Mouse (Mus musculus) forebrain, embryonic 12.5 days (tissue): ENCODE results near the gene Grn. TPM values are rescaled to one million over a fixed set of nuclear protein-coding genes. Genes with fewer than 3 reads are reported as not detected.
A peak's percentile ranks its signal among the peaks of the same experiment; 100 is the strongest.
"Not testable (repeated sequence)": the region's sequence is repeated elsewhere in the genome, so short reads cannot be mapped to it uniquely, and the experiment has no call there.

Experiments
- ATAC-seq: fragments of 200-750 bp; cut with Nextera tagmentation; 2 replicates; pipeline ENCODE4 v1.8.0; 2017; ENCODE audit warnings: moderate TSS enrichment; ENCODE audit not compliant: low FRiP score
- H3K27ac ChIP-seq: fragments of 300-500 bp; sonication (generic); 2 replicates; pipeline ENCODE4 v1.5.1; 2016; ENCODE audit warnings: mild to moderate bottlenecking
- H3K27me3 ChIP-seq: fragments of 300-500 bp; sonication (generic); 2 replicates; pipeline ENCODE4 v1.6.1; 2016; ENCODE audit warnings: mild to moderate bottlenecking
- H3K36me3 ChIP-seq: fragments of 300-500 bp; sonication (generic); replicated peaks from 2 replicates; pipeline ENCODE4 v1.6.1; 2016; ENCODE audit warnings: mild to moderate bottlenecking
- H3K4me1 ChIP-seq: fragments of 300-500 bp; sonication (generic); 2 replicates; pipeline ENCODE4 v1.6.1; 2016
- H3K4me2 ChIP-seq: fragments of 300-500 bp; sonication (generic); 2 replicates; pipeline ENCODE4 v1.6.1; 2016; ENCODE audit warnings: mild to moderate bottlenecking, moderate library complexity
- H3K4me3 ChIP-seq: fragments of 300-500 bp; sonication (generic); replicated peaks from 2 replicates; pipeline ENCODE4 v1.5.1; 2016; ENCODE audit warnings: mild to moderate bottlenecking
- H3K9ac ChIP-seq: fragments of 300-500 bp; sonication (generic); 2 replicates; pipeline ENCODE4 v1.6.1; 2016; ENCODE audit warnings: mild to moderate bottlenecking
- H3K9me3 ChIP-seq: fragments of 300-500 bp; sonication (generic); 2 replicates; pipeline ENCODE4 v1.6.1; 2016
- WGBS: fragments of 180-500 bp; shearing (Covaris S2); methylation state at CpG from one replicate; pipeline ENCODE4 v1.1.7; 2016; 5-methylcytosine and 5-hydroxymethylcytosine counted together
- polyA plus RNA-seq: library from polyadenylated mRNA; unstranded; fragments of >200 nt; fragmentation: Nextera tagmentation; extraction: Ambion mirVana; gene quantifications from 2 replicates; pipeline ENCODE4 v1.2.1, GENCODE M21; 2016

Gene Grn
- polyA plus RNA-seq: 55.5 and 57.6 TPM in 2 replicates

GRCm38 (mm10) chr11:102430121-102431017 lies at the start of gene Grn:
Gene Grn, plus strand, starts transcription at chr11:102430315.
- Histone ChIP-seq H3K4me2 (peak within 1 kb of the TSS; percentile 98), H3K27me3 (peaks cover 9% of the 10 kb centered on the region), H3K4me3 (peak within 1 kb of the TSS; percentile 56), H3K4me1 (peaks cover 15% of the 10 kb centered on the region), H3K9ac (peak within 1 kb of the TSS; percentile 62), H3K9me3 (no peaks in the 10 kb centered on the region), H3K36me3 (peaks cover 15% of the 10 kb centered on the region), H3K27ac (peak within 1 kb of the TSS; percentile 77)
- WGBS: under 1% methylated on average over 29 of the region's 29 CpGs
- peak; percentile 90 for ATAC-seq

GRCm38 (mm10) chr11:102381341-102382100 lies 48.6 kb upstream of the Grn start:
- WGBS: 55% methylated on average over 4 of the region's 4 CpGs
- Histone ChIP-seq H3K9me3 (0 out of 2 replicates have a peak, but pooled peaks cover 6% of the 10 kb centered on the region), H3K27me3 (0 out of 2 replicates have a peak, but pooled peaks cover 3% of the 10 kb centered on the region), H3K4me3 (no peak overlapping the region), H3K4me2 (no peak overlapping the region), H3K4me1 (peaks cover 2% of the 10 kb centered on the region), H3K27ac (no peak overlapping the region), H3K36me3 (no peaks in the 10 kb centered on the region), H3K9ac (no peak overlapping the region)
- ATAC-seq: no peak

- Histone ChIP-seq H3K27ac (no peak overlapping the region), H3K4me2 (no peak overlapping the region), H3K9me3 (0 out of 2 replicates have a peak, but pooled peaks cover 6% of the 10 kb centered on the region), H3K27me3 (0 out of 2 replicates have a peak, but pooled peaks cover 3% of the 10 kb centered on the region), H3K36me3 (no peaks in the 10 kb centered on the region), H3K4me3 (no peak overlapping the region), H3K9ac (no peak overlapping the region), H3K4me1 (no peaks in the 10 kb centered on the region)
- WGBS: 87% methylated on average over 3 of the region's 3 CpGs
- ATAC-seq: no peak
These were observed 47.3 kb upstream of the Grn start for GRCm38 (mm10) chr11:102382794-102383193.

- Histone ChIP-seq H3K9ac (no peak overlapping the region), H3K36me3 (no peaks in the 10 kb centered on the region), H3K4me1 (no peaks in the 10 kb centered on the region), H3K27ac (no peak overlapping the region), H3K4me3 (no peak overlapping the region), H3K27me3 (0 out of 2 replicates have a peak, but pooled peaks cover 3% of the 10 kb centered on the region), H3K4me2 (no peak overlapping the region), H3K9me3 (0 out of 2 replicates have a peak, but pooled peaks cover 5% of the 10 kb centered on the region)
- 86% methylated on average over 1 of the region's 1 CpGs for WGBS
- ATAC-seq: no peak
These were observed 46.6 kb upstream of the Grn start for GRCm38 (mm10) chr11:102383365-102384136.

GRCm38 (mm10) chr11:102384418-102384817 lies 45.7 kb upstream of the Grn start:
- no peak overlapping the region for H3K4me3 ChIP-seq
- H3K27ac ChIP-seq: no peak overlapping the region
- H3K9me3 ChIP-seq: no peaks in the 10 kb centered on the region
- H3K9ac ChIP-seq: no peak overlapping the region
- WGBS: 79% methylated on average over 2 of the region's 2 CpGs
- 0 out of 2 replicates have a peak, but pooled peaks cover 3% of the 10 kb centered on the region for H3K27me3 ChIP-seq
- H3K36me3 ChIP-seq: no peaks in the 10 kb centered on the region
- no peak for ATAC-seq
- H3K4me2 ChIP-seq: no peak overlapping the region
- H3K4me1 ChIP-seq: no peaks in the 10 kb centered on the region

- 72% methylated on average over 4 of the region's 4 CpGs for WGBS
- H3K27me3 ChIP-seq: 0 out of 2 replicates have a peak, but pooled peaks cover 3% of the 10 kb centered on the region
- no peak overlapping the region for H3K9ac ChIP-seq
- H3K4me1 ChIP-seq: no peaks in the 10 kb centered on the region
- no peak overlapping the region for H3K27ac ChIP-seq
- ATAC-seq: no peak
- H3K9me3 ChIP-seq: no peaks in the 10 kb centered on the region
- H3K4me2 ChIP-seq: no peak overlapping the region
- no peaks in the 10 kb centered on the region for H3K36me3 ChIP-seq
- no peak overlapping the region for H3K4me3 ChIP-seq
These were observed 45.0 kb upstream of the Grn start for GRCm38 (mm10) chr11:102385075-102385474.

- 69% methylated on average over 5 of the region's 5 CpGs for WGBS
- Histone ChIP-seq H3K27ac (no peak overlapping the region), H3K4me2 (no peak overlapping the region), H3K27me3 (0 out of 2 replicates have a peak, but pooled peaks cover 2% of the 10 kb centered on the region), H3K9me3 (no peaks in the 10 kb centered on the region), H3K9ac (no peak overlapping the region), H3K36me3 (no peaks in the 10 kb centered on the region), H3K4me3 (no peak overlapping the region), H3K4me1 (no peaks in the 10 kb centered on the region)
- ATAC-seq: no peak
These were observed 44.0 kb upstream of the Grn start for GRCm38 (mm10) chr11:102386121-102386520.

GRCm38 (mm10) chr11:102389436-102389835 lies 40.7 kb upstream of the Grn start:
- H3K4me3 ChIP-seq, H3K9ac ChIP-seq, H3K27ac ChIP-seq, H3K27me3 ChIP-seq, H3K9me3 ChIP-seq, H3K36me3 ChIP-seq, ATAC-seq, H3K4me2 ChIP-seq: not testable (repeated sequence)
- 89% methylated on average over 4 of the region's 5 CpGs for WGBS
- peaks cover 18% of the 10 kb centered on the region for H3K4me1 ChIP-seq

- Histone ChIP-seq H3K27me3 (no peaks in the 10 kb centered on the region; the same call in 1 of the 2 replicates), H3K27ac (peak overlapping the region; percentile 94), H3K36me3 (no peaks in the 10 kb centered on the region), H3K4me2 (peak overlapping the region; percentile 89), H3K9me3 (no peaks in the 10 kb centered on the region), H3K4me1 (peaks cover 49% of the 10 kb centered on the region), H3K4me3 (peak overlapping the region; percentile 75), H3K9ac (peak overlapping the region; percentile 48)
- peak; percentile 21; the same call in 1 of the 2 replicates for ATAC-seq
- WGBS: 19% methylated on average over 15 of the region's 15 CpGs
These were observed 37.5 kb upstream of the Grn start for GRCm38 (mm10) chr11:102392441-102393237.

GRCm38 (mm10) chr11:102393238-102393634 lies 36.9 kb upstream of the Grn start, which contains the start of gene Rundc3a:
Gene Rundc3a, plus strand, starts transcription at chr11:102393403.
- ATAC-seq: peak; percentile 92
- H3K4me3 ChIP-seq: peak within 1 kb of the TSS; percentile 75
- peak within 1 kb of the TSS; percentile 84 for H3K9ac ChIP-seq
- peak within 1 kb of the TSS; percentile 89 for H3K4me2 ChIP-seq
- 0% methylated on average over 31 of the region's 34 CpGs for WGBS
- H3K9me3 ChIP-seq: no peaks in the 10 kb centered on the region
- no peaks in the 10 kb centered on the region for H3K36me3 ChIP-seq
- H3K4me1 ChIP-seq: peaks cover 55% of the 10 kb centered on the region
- peak within 1 kb of the TSS; percentile 94 for H3K27ac ChIP-seq
- H3K27me3 ChIP-seq: peaks cover 6% of the 10 kb centered on the region
